Mouse (Mus musculus): ENCODE data around the gene Ssxb3.
"Not testable (repeated sequence)": the region's sequence is repeated elsewhere in the genome, so short reads cannot be mapped to it uniquely, and the experiment has no call there.

Ssxb3 gene

GRCm38 (mm10) chrX:8591716-8592115 lies at the start of gene Ssxb3:
TSS of gene Ssxb3 (minus strand) at chrX:8591816.
- DNase-seq (ENCODE audit: low read depth), result not testable (repeated sequence)

DNA sequence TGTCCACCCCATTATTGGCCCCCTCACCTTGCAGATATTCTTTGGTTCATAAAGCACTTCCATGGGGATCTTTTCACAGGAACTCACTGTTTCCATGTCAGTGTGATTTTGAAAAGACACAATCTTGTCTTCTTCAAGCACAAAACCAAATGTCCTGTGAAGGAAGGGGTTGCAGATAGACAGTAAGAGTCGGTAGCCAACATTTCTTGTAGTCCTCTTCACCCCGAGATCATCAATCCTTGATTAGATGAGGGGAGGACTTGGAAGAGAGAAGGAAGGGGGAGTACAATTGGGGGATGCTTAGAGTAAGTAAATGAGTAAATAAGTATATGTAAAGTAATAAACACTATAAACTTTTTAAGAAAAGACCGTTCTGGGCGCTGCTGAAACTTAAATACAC lies 43.5 kb downstream of the Ssxb3 start, which contains the start of gene Ssxb6:
Gene Ssxb6 (minus strand): TSS at position 101 of the 400 bp plus-strand sequence.
- not testable (repeated sequence) for DNase-seq (ENCODE audit: low read depth)

Measured in NIH3T3 (cell line).